Mouse (Mus musculus) C2C12 (cell line): Measurements from ENCODE around the gene Heatr3.

ENCODE experiments used
- CTCF ChIP-seq: IDR thresholded peaks from one replicate; pipeline ENCODE4 v1.5.1; 2011; ENCODE audit not compliant: control insufficient read depth, insufficient read depth, insufficient read length
- USF1 ChIP-seq: IDR thresholded peaks from one replicate; pipeline ENCODE4 v1.6.1; 2011; ENCODE audit warnings: low read depth, mild to moderate bottlenecking, control low read depth, moderate library complexity

- no peak for TF ChIP-seq USF1
- TF ChIP-seq CTCF: no peak
Observed at GRCm38 (mm10) chr8:88088006-88088405, 49.6 kb upstream of the Heatr3 start.
